Mouse (Mus musculus) mesoderm, embryonic 11.5 days (tissue): ENCODE measurements around the gene Prkcq.

Experiments
- DNase-seq: peaks from one replicate; pipeline ENCODE4 v3.0.0-alpha.2; 2012; ENCODE audit warnings: low read depth, low spot score

The Prkcq gene

DNA sequence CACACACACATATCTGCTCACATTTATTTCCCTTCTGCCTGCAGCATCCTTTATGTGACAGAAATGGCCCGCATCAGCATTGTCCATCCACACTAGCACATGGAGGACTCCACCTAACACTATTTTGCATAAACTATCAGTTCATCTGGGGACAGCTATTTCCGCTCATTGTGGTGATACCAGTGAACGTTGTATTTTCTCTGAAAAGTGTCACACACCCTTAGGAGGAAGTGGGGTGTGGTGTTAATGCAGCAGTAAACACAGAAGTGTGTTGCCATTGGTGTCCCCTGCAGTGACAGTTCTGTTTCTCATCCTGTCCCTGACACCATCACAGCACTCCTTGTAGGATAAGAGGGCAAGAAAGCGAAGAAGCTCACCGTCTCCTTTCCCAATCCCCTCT is 46.2 kb downstream of the Prkcq start:
- DNase-seq = no peak

DNA sequence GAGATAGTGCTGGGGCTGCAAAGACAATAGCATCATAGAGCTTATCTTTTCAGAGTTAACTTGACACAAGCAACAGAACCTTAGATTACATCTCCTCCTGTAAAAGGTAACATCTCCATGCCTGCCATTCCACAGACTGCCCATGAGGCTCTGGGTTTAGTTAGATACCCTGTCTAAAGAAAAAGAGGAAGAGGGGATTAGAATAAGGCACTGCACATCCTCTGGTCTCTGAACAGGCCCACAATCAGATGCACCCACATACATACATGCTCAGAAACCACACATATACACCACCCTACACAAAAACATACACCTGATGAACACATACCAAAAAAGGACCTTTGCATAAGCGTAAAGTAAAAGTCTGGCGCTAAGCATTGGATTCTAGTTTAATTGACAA is 47.4 kb downstream of the Prkcq start:
- DNase-seq = no peak

DNA sequence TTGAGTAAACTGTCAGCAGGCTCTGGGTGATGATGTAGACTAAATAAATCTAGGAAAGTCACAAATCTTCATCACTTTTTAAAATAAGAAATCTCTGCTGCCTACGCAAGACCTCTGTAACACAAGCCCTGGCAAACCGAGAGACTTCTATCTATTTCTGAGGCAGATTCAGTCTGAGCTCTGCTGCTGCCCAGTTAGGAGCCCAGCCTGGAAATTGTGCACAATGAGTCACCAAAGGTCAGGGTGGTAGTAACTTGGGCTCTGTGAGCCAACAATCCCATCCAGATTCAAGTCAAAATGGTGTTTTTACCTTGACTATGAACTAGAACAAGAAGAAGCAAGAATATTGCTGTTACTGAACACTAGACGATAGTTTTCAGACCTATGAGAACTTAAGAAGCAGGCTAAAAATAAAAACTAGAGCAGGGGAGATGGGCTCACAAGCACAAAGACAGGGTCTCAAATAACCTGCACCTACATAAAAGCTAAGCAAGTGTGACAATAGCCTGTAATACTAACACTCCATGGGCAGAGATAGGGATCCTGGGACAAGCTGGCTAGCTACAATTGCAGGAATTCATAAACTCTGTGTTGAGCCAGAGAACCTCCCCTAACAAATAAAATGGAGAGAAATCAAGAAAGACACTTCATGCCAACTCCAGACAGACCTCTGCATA is 53.0 kb downstream of the Prkcq start:
- DNase-seq = no peak

- DNase-seq = no peak
Observed at GRCm38 (mm10) chr2:11225485-11225876, 53.6 kb downstream of the Prkcq start.

DNA sequence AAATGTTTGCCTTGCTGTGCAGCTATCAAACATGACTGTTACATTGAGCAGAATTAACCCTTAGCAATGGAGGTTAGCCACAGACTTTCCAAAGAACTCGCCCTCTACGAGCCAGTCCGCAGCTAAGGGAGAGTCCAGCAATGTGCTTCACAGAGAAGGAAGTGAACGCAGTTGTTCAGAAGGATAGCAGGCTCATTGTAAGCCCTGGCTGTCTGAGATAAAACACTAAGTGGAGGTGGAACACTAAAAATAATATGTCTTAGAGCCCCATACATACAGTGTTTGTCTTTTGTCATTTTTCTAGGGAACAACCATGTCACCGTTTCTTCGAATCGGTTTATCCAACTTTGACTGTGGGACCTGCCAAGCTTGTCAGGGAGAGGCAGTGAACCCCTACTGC is 54.6 kb downstream of the Prkcq start:
- no peak for DNase-seq

GRCm38 (mm10) chr2:11229126-11229525 is 57.2 kb downstream of the Prkcq start:
- no peak for DNase-seq

GRCm38 (mm10) chr2:11231118-11231517 is 59.2 kb downstream of the Prkcq start:
- DNase-seq = no peak

DNA sequence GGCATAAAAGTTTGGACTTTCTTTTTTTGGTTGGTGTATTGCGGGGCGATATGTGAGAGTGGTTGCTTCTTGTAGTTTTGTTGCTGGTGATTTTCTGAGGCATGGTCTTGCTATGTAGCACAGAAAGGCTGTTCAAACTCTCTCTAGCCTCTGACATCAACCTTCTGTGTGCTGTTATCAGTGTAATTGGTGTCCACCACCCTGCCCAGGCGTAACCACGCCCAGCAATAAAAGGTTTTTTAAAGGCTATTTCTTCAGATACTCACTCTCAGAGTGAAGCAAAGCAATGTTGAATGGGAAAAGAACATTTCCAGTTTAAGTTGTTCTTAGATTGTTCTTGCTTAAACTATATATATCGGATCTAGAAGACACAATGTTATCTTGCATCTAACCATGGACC is 60.1 kb downstream of the Prkcq start:
- DNase-seq = no peak

GRCm38 (mm10) chr2:11238254-11238653 is 66.3 kb downstream of the Prkcq start:
- DNase-seq = no peak

DNA sequence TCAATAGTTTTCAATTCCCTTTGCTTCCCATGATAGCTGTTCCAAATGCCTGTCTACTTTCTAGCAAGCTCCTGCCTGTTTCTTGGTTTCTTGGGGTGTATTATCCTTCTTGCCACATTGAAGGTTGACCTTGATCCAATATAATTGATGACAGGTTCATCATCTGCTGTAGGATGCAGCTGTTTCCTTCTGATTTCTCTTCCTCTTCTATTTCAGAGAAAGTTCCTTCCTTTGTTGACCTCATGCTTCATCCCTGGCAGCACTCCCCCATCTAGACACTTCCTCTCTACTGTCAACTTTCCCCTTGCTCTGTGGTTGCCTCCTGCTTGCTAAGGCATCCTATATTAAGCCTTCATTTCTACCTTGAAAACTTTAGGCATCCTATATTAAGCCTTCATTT is 67.6 kb downstream of the Prkcq start:
- DNase-seq = no peak

- no peak for DNase-seq
Observed at GRCm38 (mm10) chr2:11245926-11246325, 74.0 kb downstream of the Prkcq start.

- peak; percentile 44 for DNase-seq
Observed at GRCm38 (mm10) chr2:11253945-11254344, 82.0 kb downstream of the Prkcq start.

GRCm38 (mm10) chr2:11254446-11254845 is 82.5 kb downstream of the Prkcq start:
- DNase-seq = no peak

GRCm38 (mm10) chr2:11257260-11257850 is 85.4 kb downstream of the Prkcq start:
- DNase-seq = no peak

DNA sequence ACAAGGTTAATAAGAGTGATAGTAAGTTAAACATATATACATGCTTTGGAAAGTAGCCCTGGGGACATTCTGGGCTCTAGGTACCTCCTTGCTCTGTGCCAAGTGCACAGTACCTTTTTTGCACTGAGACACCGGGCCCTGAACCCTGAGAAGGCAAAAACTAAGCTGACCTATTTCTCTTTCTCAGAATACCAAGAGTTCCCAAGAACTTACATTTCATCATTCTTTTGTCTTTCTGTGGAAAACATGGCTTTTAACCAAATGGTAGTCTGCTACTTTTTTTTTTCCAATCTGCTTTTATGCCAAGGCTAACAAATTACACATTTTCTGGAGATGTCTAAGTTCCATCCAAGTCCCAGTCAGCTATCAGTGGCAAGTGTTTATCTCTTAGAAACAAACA is 86.3 kb downstream of the Prkcq start:
- no peak for DNase-seq

DNA sequence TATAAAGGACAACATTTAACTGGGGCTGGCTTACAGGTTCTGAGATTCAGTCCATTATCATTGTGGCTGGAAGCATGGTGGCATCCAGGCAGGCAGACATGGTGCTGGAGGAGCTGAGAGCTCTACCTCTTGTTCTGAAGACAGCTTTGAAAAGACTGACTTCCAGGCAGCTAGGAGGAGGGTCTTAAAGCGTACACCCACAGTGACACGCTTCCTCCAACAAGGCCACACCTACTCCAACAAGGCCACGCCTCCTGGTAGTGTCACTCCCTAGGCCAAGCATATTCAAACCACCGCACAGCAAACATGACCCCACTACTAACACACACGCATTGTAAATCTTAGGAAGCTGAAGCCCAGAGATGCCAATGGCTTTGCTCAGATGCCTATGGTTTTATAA is 87.5 kb downstream of the Prkcq start:
- no peak for DNase-seq

- no peak for DNase-seq
Observed at GRCm38 (mm10) chr2:11264836-11265235, 92.9 kb downstream of the Prkcq start.

- DNase-seq = no peak
Observed at GRCm38 (mm10) chr2:11265455-11265854, 93.5 kb downstream of the Prkcq start.

DNA sequence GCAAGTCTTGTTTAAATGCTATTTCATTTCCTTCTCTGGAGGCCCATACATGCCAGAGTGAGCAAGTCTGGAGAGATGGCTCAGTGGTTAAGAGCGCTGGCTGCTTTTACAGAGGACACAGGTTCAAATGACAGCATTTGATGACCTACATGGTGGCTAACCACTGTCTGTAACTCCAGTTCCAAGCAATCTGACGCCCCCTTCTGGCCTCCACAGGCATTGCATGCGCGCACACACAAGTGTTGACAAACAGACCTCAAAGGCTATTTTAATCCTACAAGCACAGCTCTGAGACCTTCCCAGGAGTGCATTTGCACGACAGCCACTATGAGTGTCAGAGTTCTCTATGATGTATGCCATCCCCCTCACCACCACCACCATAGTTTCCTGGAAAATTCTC is 94.4 kb downstream of the Prkcq start:
- DNase-seq = peak; percentile 5

GRCm38 (mm10) chr2:11278965-11279364 is 107.1 kb downstream of the Prkcq start:
- no peak for DNase-seq

DNA sequence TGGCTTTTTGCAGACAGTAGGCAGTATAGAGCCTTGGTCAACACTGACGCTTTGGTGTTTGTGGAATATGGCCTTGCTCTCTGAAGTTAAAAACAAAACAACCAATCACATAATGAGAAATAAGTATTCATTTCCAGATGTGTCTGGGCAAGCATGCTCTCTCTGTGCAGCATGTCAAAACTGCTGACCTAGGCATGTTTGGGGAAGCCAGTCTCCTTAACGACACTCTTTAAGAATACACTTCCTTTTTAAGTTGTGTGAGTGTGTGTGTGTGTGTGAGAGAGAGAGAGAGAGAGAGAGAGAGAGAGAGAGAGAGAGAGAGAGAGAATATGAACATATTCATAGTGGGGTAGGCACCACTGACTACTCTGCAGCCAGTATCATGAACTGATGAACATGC is 108.3 kb downstream of the Prkcq start:
- DNase-seq = no peak

DNA sequence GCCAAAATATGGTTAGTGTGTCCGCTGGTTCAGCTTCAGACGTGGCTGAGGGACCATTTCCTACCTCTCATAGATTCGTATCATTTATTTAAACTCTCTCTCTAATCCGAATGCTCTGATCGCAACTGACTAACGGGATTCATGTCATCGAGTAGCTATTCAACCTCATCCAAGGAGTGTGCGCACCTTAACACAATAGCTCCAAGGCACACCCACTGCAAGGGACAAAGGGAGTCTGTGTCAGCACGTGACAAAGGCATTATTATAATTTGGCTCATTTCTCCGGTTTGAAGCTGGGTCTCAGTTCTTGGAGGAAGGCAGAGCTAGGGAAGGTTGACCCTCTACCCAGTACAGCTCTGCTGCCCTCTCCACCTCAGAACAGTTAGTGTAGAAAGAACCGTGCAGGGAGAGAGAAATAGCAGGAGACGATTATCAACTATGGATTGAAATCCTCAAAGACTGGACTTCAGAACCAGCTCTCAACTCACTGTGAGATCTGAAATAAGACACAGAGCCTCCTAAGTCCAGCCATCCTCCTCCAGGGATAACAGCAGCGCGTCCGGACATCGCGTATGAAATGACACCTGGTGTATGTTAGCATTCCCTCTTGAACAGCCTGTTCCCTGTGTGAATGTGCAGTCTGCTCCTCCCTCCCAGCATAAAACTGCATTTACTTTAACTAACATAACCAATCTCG is 116.1 kb downstream of the Prkcq start:
- no peak for DNase-seq

DNA sequence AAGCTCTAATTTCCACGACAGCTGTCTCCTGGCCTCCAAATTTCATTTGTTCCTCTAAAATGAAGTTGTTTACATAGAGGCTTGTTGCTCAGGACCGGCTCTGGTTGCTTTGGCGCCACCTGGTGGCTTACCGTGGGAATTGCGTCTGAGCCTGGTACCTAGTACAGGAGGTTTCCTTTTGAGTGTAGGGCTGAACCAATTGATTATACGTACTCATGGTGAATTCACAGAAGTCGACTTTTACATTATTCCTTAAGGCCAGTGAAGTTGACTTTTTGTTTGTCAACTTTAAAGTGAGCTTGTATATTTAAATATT is 116.6 kb downstream of the Prkcq start:
- peak; percentile 82 for DNase-seq
